Mouse (Mus musculus): Measurements from ENCODE around the gene Iqschfp.

Gene Iqschfp

GRCm38 (mm10) chr3:68335501-68335900 lies 443.5 kb downstream of the Iqschfp start:
- no peak for DNase-seq (ENCODE audit: low read depth, low spot score)

- no peak for DNase-seq (ENCODE audit: low read depth, low spot score)
Observed at GRCm38 (mm10) chr3:68350624-68351023, 458.6 kb downstream of the Iqschfp start.

- DNase-seq (ENCODE audit: low read depth, low spot score) = no peak
Observed at GRCm38 (mm10) chr3:68351461-68351860, 459.4 kb downstream of the Iqschfp start.

GRCm38 (mm10) chr3:68352961-68353360 lies 460.9 kb downstream of the Iqschfp start:
- DNase-seq (ENCODE audit: low read depth, low spot score) = no peak

- no peak for DNase-seq (ENCODE audit: low read depth, low spot score)
Observed at GRCm38 (mm10) chr3:68353492-68353891, 461.5 kb downstream of the Iqschfp start.

GRCm38 (mm10) chr3:68356516-68356915 lies 464.5 kb downstream of the Iqschfp start:
- no peak for DNase-seq (ENCODE audit: low read depth, low spot score)

- no peak for DNase-seq (ENCODE audit: low read depth, low spot score)
Observed at GRCm38 (mm10) chr3:68368029-68368428, 476.0 kb downstream of the Iqschfp start.

- DNase-seq (ENCODE audit: low read depth, low spot score) = no peak
Observed at GRCm38 (mm10) chr3:68372925-68373324, 480.9 kb downstream of the Iqschfp start.

GRCm38 (mm10) chr3:68375100-68375508 lies 483.1 kb downstream of the Iqschfp start:
- no peak for DNase-seq (ENCODE audit: low read depth, low spot score)

GRCm38 (mm10) chr3:68377452-68378198 lies 485.6 kb downstream of the Iqschfp start:
- DNase-seq (ENCODE audit: low read depth, low spot score) = no peak

- no peak for DNase-seq (ENCODE audit: low read depth, low spot score)
Observed at GRCm38 (mm10) chr3:68378799-68379198, 486.8 kb downstream of the Iqschfp start.

- no peak for DNase-seq (ENCODE audit: low read depth, low spot score)
Observed at GRCm38 (mm10) chr3:68379242-68379641, 487.2 kb downstream of the Iqschfp start.

- DNase-seq (ENCODE audit: low read depth, low spot score) = no peak
Observed at GRCm38 (mm10) chr3:68383672-68384071, 491.6 kb downstream of the Iqschfp start.

- no peak for DNase-seq (ENCODE audit: low read depth, low spot score)
Observed at GRCm38 (mm10) chr3:68385544-68385943, 493.5 kb downstream of the Iqschfp start.

GRCm38 (mm10) chr3:68388023-68388422 lies 496.0 kb downstream of the Iqschfp start:
- no peak for DNase-seq (ENCODE audit: low read depth, low spot score)

- no peak for DNase-seq (ENCODE audit: low read depth, low spot score)
Observed at GRCm38 (mm10) chr3:68393578-68393977, 501.5 kb downstream of the Iqschfp start.

- no peak for DNase-seq (ENCODE audit: low read depth, low spot score)
Observed at GRCm38 (mm10) chr3:68398691-68399090, 506.7 kb downstream of the Iqschfp start.

- no peak for DNase-seq (ENCODE audit: low read depth, low spot score)
Observed at GRCm38 (mm10) chr3:68400121-68400520, 508.1 kb downstream of the Iqschfp start.

GRCm38 (mm10) chr3:68403343-68403742 lies 511.3 kb downstream of the Iqschfp start:
- DNase-seq (ENCODE audit: low read depth, low spot score) = no peak

GRCm38 (mm10) chr3:68403783-68404217 lies 511.8 kb downstream of the Iqschfp start:
- DNase-seq (ENCODE audit: low read depth, low spot score) = no peak

GRCm38 (mm10) chr3:68405724-68406123 lies 513.7 kb downstream of the Iqschfp start:
- no peak for DNase-seq (ENCODE audit: low read depth, low spot score)

- no peak for DNase-seq (ENCODE audit: low read depth, low spot score)
Observed at GRCm38 (mm10) chr3:68412262-68412661, 520.2 kb downstream of the Iqschfp start.

GRCm38 (mm10) chr3:68419792-68420191 lies 527.8 kb downstream of the Iqschfp start:
- no peak for DNase-seq (ENCODE audit: low read depth, low spot score)

- DNase-seq (ENCODE audit: low read depth, low spot score) = no peak
Observed at GRCm38 (mm10) chr3:68420927-68421326, 528.9 kb downstream of the Iqschfp start.
